Mouse (Mus musculus): ENCODE data around the gene Gucy2c. TPM values are rescaled to one million over a fixed set of nuclear protein-coding genes. Genes with fewer than 3 reads are reported as not detected.

The Gucy2c gene
- polyA plus RNA-seq, 1 experiment = not detected

GRCm38 (mm10) chr6:136679381-136679780 lies 102.2 kb downstream of the Gucy2c start:
- H3K27me3 ChIP-seq (replicated peaks) = peaks cover 2% of the 10 kb centered on the region
- H3K9me3 ChIP-seq = no peaks in the 10 kb centered on the region
- TF ChIP-seq FLI1 (IDR thresholded peaks at IDR 0.05; ENCODE audit: low read length) = no peak
- TF ChIP-seq GATA1 (IDR thresholded peaks at IDR 0.05; ENCODE audit: borderline replicate concordance, low read length) = no peak
- H3K36me3 ChIP-seq (replicated peaks; ENCODE audit: low read length) = no peaks in the 10 kb centered on the region
- no peak overlapping the region for H3K4me3 ChIP-seq (replicated peaks)
- H3K4me1 ChIP-seq = peaks cover 10% of the 10 kb centered on the region

DNA sequence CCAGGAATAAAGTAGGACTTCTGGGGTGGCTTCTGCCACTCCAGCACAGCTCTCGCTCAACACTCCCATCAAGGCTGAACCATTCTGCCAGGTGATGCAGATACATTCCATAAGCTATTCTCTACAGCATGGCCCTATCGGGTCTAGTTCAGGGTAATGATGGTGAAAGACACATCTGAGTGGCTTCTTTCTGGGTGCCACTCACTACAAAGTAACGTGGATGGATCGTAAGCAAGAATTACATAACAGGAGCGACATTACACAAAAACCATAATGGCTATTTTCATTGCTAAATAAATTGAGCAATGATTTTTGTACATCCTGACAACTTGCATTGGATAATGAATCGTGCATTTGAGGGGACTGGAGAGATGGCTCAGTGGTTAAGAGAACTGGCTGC lies 106.6 kb downstream of the Gucy2c start:
- no peak for TF ChIP-seq GATA1 (IDR thresholded peaks at IDR 0.05; ENCODE audit: borderline replicate concordance, low read length)
- no peak for TF ChIP-seq FLI1 (IDR thresholded peaks at IDR 0.05; ENCODE audit: low read length)
- peaks cover 2% of the 10 kb centered on the region for H3K27me3 ChIP-seq (replicated peaks)
- H3K9me3 ChIP-seq = peaks cover 3% of the 10 kb centered on the region; the same call in 1 of the 2 replicates
- H3K4me1 ChIP-seq = peaks cover 8% of the 10 kb centered on the region
- H3K4me3 ChIP-seq (replicated peaks) = no peak overlapping the region
- H3K36me3 ChIP-seq (replicated peaks; ENCODE audit: low read length) = no peaks in the 10 kb centered on the region

DNA sequence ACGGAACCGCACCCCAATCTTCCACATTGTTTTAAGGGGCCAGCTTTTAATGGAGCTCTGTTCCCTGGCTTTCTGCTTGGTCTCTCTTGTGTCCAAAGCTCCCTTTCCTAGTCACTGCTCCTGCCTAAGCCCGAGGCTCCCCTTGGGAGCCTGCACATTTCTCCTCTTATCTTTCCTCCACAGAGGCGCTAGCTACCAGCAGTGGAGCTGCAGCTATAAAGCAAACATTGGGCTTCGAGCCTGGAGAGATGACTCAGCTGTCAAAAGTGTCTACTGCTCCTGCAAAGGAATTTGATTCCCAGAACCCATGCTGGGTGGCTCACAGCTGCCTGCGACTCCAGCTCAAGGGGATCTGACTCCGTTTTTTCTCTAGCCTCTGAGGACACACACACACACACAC lies 109.1 kb downstream of the Gucy2c start:
- no peak overlapping the region for H3K4me3 ChIP-seq (replicated peaks)
- TF ChIP-seq GATA1 (IDR thresholded peaks at IDR 0.05; ENCODE audit: borderline replicate concordance, low read length) (no peak), FLI1 (IDR thresholded peaks at IDR 0.05; ENCODE audit: low read length) (no peak)
- peaks cover 3% of the 10 kb centered on the region; the same call in 1 of the 2 replicates for H3K9me3 ChIP-seq
- no peaks in the 10 kb centered on the region for H3K36me3 ChIP-seq (replicated peaks; ENCODE audit: low read length)
- H3K4me1 ChIP-seq = peaks cover 8% of the 10 kb centered on the region
- peaks cover 5% of the 10 kb centered on the region for H3K27me3 ChIP-seq (replicated peaks)

DNA sequence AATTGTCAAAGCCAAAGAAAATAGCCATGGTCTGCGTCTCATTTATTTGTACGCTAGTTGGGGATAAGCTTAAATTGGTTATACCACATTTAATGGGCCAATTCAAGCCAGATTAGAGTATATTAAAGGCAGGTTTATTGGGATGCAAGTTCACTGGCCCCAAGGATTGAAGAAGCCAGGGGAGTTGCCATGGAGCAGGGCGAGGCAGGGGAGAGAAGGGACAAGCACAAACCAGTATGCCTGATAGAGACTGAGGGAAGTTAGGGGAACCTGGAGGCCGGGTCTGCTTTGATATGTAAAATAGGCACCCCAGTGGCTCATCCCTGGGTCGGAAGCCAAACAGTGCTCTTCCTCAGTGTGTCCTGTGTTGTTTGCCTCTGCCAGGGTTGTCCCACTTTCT lies 112.3 kb downstream of the Gucy2c start:
- Histone ChIP-seq H3K27me3 (replicated peaks) (peaks cover 5% of the 10 kb centered on the region), H3K4me3 (replicated peaks) (no peak overlapping the region), H3K4me1 (peaks cover 8% of the 10 kb centered on the region), H3K9me3 (peaks cover 3% of the 10 kb centered on the region; the same call in 1 of the 2 replicates), H3K36me3 (replicated peaks; ENCODE audit: low read length) (no peaks in the 10 kb centered on the region)
- TF ChIP-seq FLI1 (IDR thresholded peaks at IDR 0.05; ENCODE audit: low read length) = no peak

- H3K4me1 ChIP-seq = peaks cover 8% of the 10 kb centered on the region
- no peak overlapping the region for H3K4me3 ChIP-seq (replicated peaks)
- H3K27me3 ChIP-seq (replicated peaks) = peaks cover 13% of the 10 kb centered on the region
- no peaks in the 10 kb centered on the region for H3K9me3 ChIP-seq
- H3K36me3 ChIP-seq (replicated peaks; ENCODE audit: low read length) = no peaks in the 10 kb centered on the region
- TF ChIP-seq FLI1 (IDR thresholded peaks at IDR 0.05; ENCODE audit: low read length) (no peak), GATA1 (IDR thresholded peaks at IDR 0.05; ENCODE audit: borderline replicate concordance, low read length) (no peak)
These were observed 113.1 kb downstream of the Gucy2c start for GRCm38 (mm10) chr6:136668266-136668986.

DNA sequence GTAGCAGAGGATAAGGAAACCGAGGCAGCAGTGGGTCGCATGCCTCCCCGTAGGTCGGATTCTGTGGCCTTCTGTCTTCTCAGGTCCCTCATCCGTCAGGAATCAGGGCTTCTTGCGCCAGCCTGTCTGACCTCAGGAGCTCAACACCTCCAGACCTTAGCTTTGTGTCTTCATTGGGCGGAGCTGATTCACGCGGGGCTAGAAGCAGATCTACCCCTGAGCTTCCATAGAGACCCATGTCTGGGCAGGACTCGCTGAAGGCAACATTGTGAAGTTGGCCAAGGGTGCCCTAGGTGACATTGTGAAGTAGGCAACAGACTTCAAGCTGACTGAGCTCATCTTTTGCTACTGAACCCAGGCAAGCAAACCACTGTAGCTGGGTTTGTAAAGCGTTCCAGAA lies 119.5 kb downstream of the Gucy2c start:
- peaks cover 17% of the 10 kb centered on the region for H3K9me3 ChIP-seq
- peak overlapping the region; percentile 87 for H3K4me3 ChIP-seq (replicated peaks)
- H3K4me1 ChIP-seq = peaks cover 7% of the 10 kb centered on the region; the same call in 1 of the 2 replicates
- no peaks in the 10 kb centered on the region for H3K36me3 ChIP-seq (replicated peaks; ENCODE audit: low read length)
- peaks cover 50% of the 10 kb centered on the region for H3K27me3 ChIP-seq (replicated peaks)
- no peak for TF ChIP-seq FLI1 (IDR thresholded peaks at IDR 0.05; ENCODE audit: low read length)
- no peak for TF ChIP-seq GATA1 (IDR thresholded peaks at IDR 0.05; ENCODE audit: borderline replicate concordance, low read length)

DNA sequence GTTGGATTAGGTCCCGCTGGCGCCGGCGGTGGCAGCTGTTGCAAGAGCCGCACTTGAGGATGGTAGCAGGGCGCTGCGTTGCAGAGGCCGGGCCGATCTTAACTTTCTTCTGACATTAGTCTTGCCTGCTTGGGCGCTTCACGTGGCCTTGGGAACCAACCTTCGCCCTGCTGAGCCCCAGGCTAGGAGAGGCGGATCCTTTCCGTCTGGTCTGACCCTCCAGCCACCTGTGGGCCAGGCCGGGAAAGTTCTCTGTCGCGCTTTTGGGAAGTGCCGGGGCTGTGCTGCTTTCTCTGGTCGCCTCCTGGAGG lies 119.9 kb downstream of the Gucy2c start, which contains the start of gene Plbd1:
Plbd1 (minus strand) TSS at position 223 of the 311 bp plus-strand sequence.
- TF ChIP-seq GATA1 (IDR thresholded peaks at IDR 0.05; ENCODE audit: borderline replicate concordance, low read length) (no peak), FLI1 (IDR thresholded peaks at IDR 0.05; ENCODE audit: low read length) (no peak)
- peaks cover 50% of the 10 kb centered on the region for H3K27me3 ChIP-seq (replicated peaks)
- peaks cover 17% of the 10 kb centered on the region for H3K9me3 ChIP-seq
- peaks cover 7% of the 10 kb centered on the region; the same call in 1 of the 2 replicates for H3K4me1 ChIP-seq
- H3K4me3 ChIP-seq (replicated peaks) = peak within 1 kb of the TSS; percentile 87
- no peaks in the 10 kb centered on the region for H3K36me3 ChIP-seq (replicated peaks; ENCODE audit: low read length)

GRCm38 (mm10) chr6:136660831-136661705 lies 120.5 kb downstream of the Gucy2c start:
- no peaks in the 10 kb centered on the region for H3K36me3 ChIP-seq (replicated peaks; ENCODE audit: low read length)
- H3K4me3 ChIP-seq (replicated peaks) = peak overlapping the region; percentile 87
- H3K9me3 ChIP-seq = peaks cover 17% of the 10 kb centered on the region
- TF ChIP-seq GATA1 (IDR thresholded peaks at IDR 0.05; ENCODE audit: borderline replicate concordance, low read length) = no peak
- TF ChIP-seq FLI1 (IDR thresholded peaks at IDR 0.05; ENCODE audit: low read length) = no peak
- peaks cover 50% of the 10 kb centered on the region for H3K27me3 ChIP-seq (replicated peaks)
- peaks cover 7% of the 10 kb centered on the region; the same call in 1 of the 2 replicates for H3K4me1 ChIP-seq

- Histone ChIP-seq H3K4me3 (replicated peaks) (no peak overlapping the region), H3K36me3 (replicated peaks; ENCODE audit: low read length) (no peaks in the 10 kb centered on the region), H3K9me3 (peaks cover 17% of the 10 kb centered on the region), H3K4me1 (peaks cover 10% of the 10 kb centered on the region; the same call in 1 of the 2 replicates), H3K27me3 (replicated peaks) (peaks cover 52% of the 10 kb centered on the region)
- TF ChIP-seq GATA1 (IDR thresholded peaks at IDR 0.05; ENCODE audit: borderline replicate concordance, low read length) = no peak
- no peak for TF ChIP-seq FLI1 (IDR thresholded peaks at IDR 0.05; ENCODE audit: low read length)
These were observed 122.3 kb downstream of the Gucy2c start for GRCm38 (mm10) chr6:136659226-136659625.

GRCm38 (mm10) chr6:136658303-136658702 lies 123.3 kb downstream of the Gucy2c start:
- no peak for TF ChIP-seq GATA1 (IDR thresholded peaks at IDR 0.05; ENCODE audit: borderline replicate concordance, low read length)
- no peak for TF ChIP-seq FLI1 (IDR thresholded peaks at IDR 0.05; ENCODE audit: low read length)
- H3K4me3 ChIP-seq (replicated peaks) = peak overlapping the region; percentile 9
- H3K36me3 ChIP-seq (replicated peaks; ENCODE audit: low read length) = no peaks in the 10 kb centered on the region
- H3K27me3 ChIP-seq (replicated peaks) = peaks cover 45% of the 10 kb centered on the region
- peaks cover 14% of the 10 kb centered on the region; the same call in 1 of the 2 replicates for H3K4me1 ChIP-seq
- H3K9me3 ChIP-seq = peaks cover 17% of the 10 kb centered on the region

All from megakaryocyte, embryonic 14.5 days (primary cell).